Mouse (Mus musculus): ENCODE results near the gene Lgr5. TPM values are rescaled to one million over a fixed set of nuclear protein-coding genes. Genes with fewer than 3 reads are reported as not detected.

The Lgr5 gene
- polyA plus RNA-seq, 2 experiments: 0.76 to 0.84 TPM

GRCm38 (mm10) chr10:115437286-115437685 lies 150.3 kb downstream of the Lgr5 start:
- no peak for ATAC-seq (ENCODE audit: insufficient read depth)
- WGBS (ENCODE audit: insufficient replicate concordance): 79% methylated on average over 4 of the region's 4 CpGs

GRCm38 (mm10) chr10:115425351-115425750 lies 162.2 kb downstream of the Lgr5 start:
- DNase-seq (ENCODE audit: low read depth in 3 of 3, low spot score in 3 of 3) (no peak), ATAC-seq (ENCODE audit: insufficient read depth) (no peak)
- Histone ChIP-seq H3K9ac (replicated peaks) (no peak overlapping the region), H3K4me3 (ENCODE audit: insufficient read depth in 1 of 2, low read depth in 2 of 2, low read length in 2 of 2) (no peak overlapping the region), H3K4me2 (ENCODE audit: low read depth) (no peak overlapping the region), H3K27me3 (ENCODE audit: control insufficient read depth, insufficient read depth, low read length) (no peaks in the 10 kb centered on the region), H3K9me3 (ENCODE audit: control insufficient read depth, low read length) (no peaks in the 10 kb centered on the region), H3K36me3 (replicated peaks; ENCODE audit: control insufficient read depth, insufficient read depth, low read depth) (peaks cover 53% of the 10 kb centered on the region), H3K4me1 (replicated peaks; ENCODE audit: control insufficient read depth in 2 of 2, insufficient read depth in 2 of 2, low read length in 1 of 2) (no peaks in the 10 kb centered on the region), H3K27ac (no peak overlapping the region)
- TF ChIP-seq EP300 (IDR thresholded peaks at IDR 0.05; ENCODE audit: low read depth) (no peak), CTCF (IDR thresholded peaks at IDR 0.05; ENCODE audit: low read depth) (no peak)
- 80% methylated on average over 2 of the region's 2 CpGs for WGBS (ENCODE audit: insufficient replicate concordance)

More at GRCm38 (mm10) chr10:115437286-115437685, 150.3 kb downstream of the Lgr5 start:
- Histone ChIP-seq H3K27ac (no peak overlapping the region), H3K4me2 (ENCODE audit: low read depth) (no peak overlapping the region), H3K4me1 (replicated peaks; ENCODE audit: control insufficient read depth in 2 of 2, insufficient read depth in 2 of 2, low read length in 1 of 2) (no peaks in the 10 kb centered on the region), H3K9me3 (ENCODE audit: control insufficient read depth, low read length) (no peaks in the 10 kb centered on the region), H3K36me3 (replicated peaks; ENCODE audit: control insufficient read depth, insufficient read depth, low read depth) (peaks cover 9% of the 10 kb centered on the region), H3K27me3 (ENCODE audit: control insufficient read depth, insufficient read depth, low read length) (no peaks in the 10 kb centered on the region), H3K9ac (replicated peaks) (no peak overlapping the region), H3K4me3 (ENCODE audit: insufficient read depth in 1 of 2, low read depth in 2 of 2, low read length in 2 of 2) (no peak overlapping the region)
- DNase-seq (ENCODE audit: low read depth in 3 of 3, low spot score in 3 of 3): no peak
- TF ChIP-seq EP300 (IDR thresholded peaks at IDR 0.05; ENCODE audit: low read depth) (no peak), CTCF (IDR thresholded peaks at IDR 0.05; ENCODE audit: low read depth) (no peak)

- Histone ChIP-seq H3K9me3 (ENCODE audit: control insufficient read depth, low read length) (no peaks in the 10 kb centered on the region), H3K9ac (replicated peaks) (no peak overlapping the region), H3K4me3 (ENCODE audit: insufficient read depth in 1 of 2, low read depth in 2 of 2, low read length in 2 of 2) (no peak overlapping the region), H3K4me1 (replicated peaks; ENCODE audit: control insufficient read depth in 2 of 2, insufficient read depth in 2 of 2, low read length in 1 of 2) (no peaks in the 10 kb centered on the region), H3K4me2 (ENCODE audit: low read depth) (no peak overlapping the region), H3K27me3 (ENCODE audit: control insufficient read depth, insufficient read depth, low read length) (no peaks in the 10 kb centered on the region), H3K27ac (no peak overlapping the region), H3K36me3 (replicated peaks; ENCODE audit: control insufficient read depth, insufficient read depth, low read depth) (peaks cover 48% of the 10 kb centered on the region)
- DNase-seq (ENCODE audit: low read depth in 3 of 3, low spot score in 3 of 3) (no peak), ATAC-seq (ENCODE audit: insufficient read depth) (no peak)
- 86% methylated on average over 4 of the region's 4 CpGs for WGBS (ENCODE audit: insufficient replicate concordance)
- TF ChIP-seq CTCF (IDR thresholded peaks at IDR 0.05; ENCODE audit: low read depth) (no peak), EP300 (IDR thresholded peaks at IDR 0.05; ENCODE audit: low read depth) (no peak)
Measured at GRCm38 (mm10) chr10:115421976-115422375, 165.6 kb downstream of the Lgr5 start.

- Histone ChIP-seq H3K4me2 (ENCODE audit: low read depth) (no peak overlapping the region), H3K9me3 (ENCODE audit: control insufficient read depth, low read length) (no peaks in the 10 kb centered on the region), H3K4me3 (ENCODE audit: insufficient read depth in 1 of 2, low read depth in 2 of 2, low read length in 2 of 2) (no peak overlapping the region), H3K27me3 (ENCODE audit: control insufficient read depth, insufficient read depth, low read length) (no peaks in the 10 kb centered on the region), H3K27ac (no peak overlapping the region), H3K4me1 (replicated peaks; ENCODE audit: control insufficient read depth in 2 of 2, insufficient read depth in 2 of 2, low read length in 1 of 2) (no peaks in the 10 kb centered on the region), H3K36me3 (replicated peaks; ENCODE audit: control insufficient read depth, insufficient read depth, low read depth) (peaks cover 75% of the 10 kb centered on the region), H3K9ac (replicated peaks) (no peak overlapping the region)
- TF ChIP-seq CTCF (IDR thresholded peaks at IDR 0.05; ENCODE audit: low read depth) (no peak), EP300 (IDR thresholded peaks at IDR 0.05; ENCODE audit: low read depth) (no peak)
- ATAC-seq (ENCODE audit: insufficient read depth): no peak
- DNase-seq (ENCODE audit: low read depth in 3 of 3, low spot score in 3 of 3): no peak
- 82% methylated on average over 3 of the region's 3 CpGs for WGBS (ENCODE audit: insufficient replicate concordance)
Measured at GRCm38 (mm10) chr10:115414056-115414455, 173.5 kb downstream of the Lgr5 start.

GRCm38 (mm10) chr10:115413496-115413895 lies 174.1 kb downstream of the Lgr5 start:
- Histone ChIP-seq H3K9me3 (ENCODE audit: control insufficient read depth, low read length) (no peaks in the 10 kb centered on the region), H3K27ac (no peak overlapping the region), H3K9ac (replicated peaks) (no peak overlapping the region), H3K4me2 (ENCODE audit: low read depth) (no peak overlapping the region), H3K36me3 (replicated peaks; ENCODE audit: control insufficient read depth, insufficient read depth, low read depth) (peaks cover 76% of the 10 kb centered on the region), H3K4me1 (replicated peaks; ENCODE audit: control insufficient read depth in 2 of 2, insufficient read depth in 2 of 2, low read length in 1 of 2) (no peaks in the 10 kb centered on the region), H3K27me3 (ENCODE audit: control insufficient read depth, insufficient read depth, low read length) (no peaks in the 10 kb centered on the region), H3K4me3 (ENCODE audit: insufficient read depth in 1 of 2, low read depth in 2 of 2, low read length in 2 of 2) (no peak overlapping the region)
- 77% methylated on average over 2 of the region's 2 CpGs for WGBS (ENCODE audit: insufficient replicate concordance)
- TF ChIP-seq CTCF (IDR thresholded peaks at IDR 0.05; ENCODE audit: low read depth) (no peak), EP300 (IDR thresholded peaks at IDR 0.05; ENCODE audit: low read depth) (no peak)
- no peak for ATAC-seq (ENCODE audit: insufficient read depth)
- DNase-seq (ENCODE audit: low read depth in 3 of 3, low spot score in 3 of 3): no peak
